In the genomic region with DNA sequence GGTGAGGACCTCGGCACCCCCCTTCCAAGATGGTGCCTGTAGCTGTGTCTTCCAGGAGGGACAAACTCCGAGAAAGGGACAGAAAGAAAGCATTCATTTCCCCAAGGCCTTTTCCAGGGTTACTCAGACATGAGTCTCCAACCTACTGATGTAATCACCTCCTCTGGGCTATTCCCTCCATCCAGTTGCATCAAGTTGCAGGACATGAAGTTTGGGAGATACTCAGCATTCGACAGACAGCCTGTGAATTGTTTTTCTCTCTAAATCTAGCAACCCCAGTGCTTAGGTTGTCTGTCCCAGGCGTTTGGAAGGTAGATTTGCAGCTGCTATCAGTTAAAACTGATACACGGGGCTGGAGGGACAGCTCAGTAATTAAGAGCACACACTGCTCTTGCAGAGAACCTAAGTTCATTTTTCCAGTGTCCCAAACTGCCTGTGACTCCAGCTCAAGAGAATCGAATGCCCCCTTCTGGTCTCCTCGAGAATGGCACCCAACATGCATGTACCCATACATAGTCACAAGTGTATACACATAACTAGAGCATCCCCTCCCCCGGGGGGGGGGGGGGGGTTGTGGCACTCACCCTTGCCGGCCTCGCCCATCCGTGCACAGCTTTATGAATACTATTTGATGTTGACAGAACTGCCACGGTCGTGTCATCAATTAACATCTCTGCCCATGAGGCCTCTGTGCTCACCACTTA, we compare ENCODE assay signal across 8 mouse cellular contexts.
DNase-seq lines count a peak whose midpoint lies in the region; ATAC-seq and TF ChIP-seq lines count a peak whose summit lies in the region.

No protein-coding gene starts in this region.

- no peak overlapping the region for H3K27ac ChIP-seq in bone marrow macrophage, adult 2 months (ENCODE audit: insufficient read depth, low read depth, low read length)
- no peak overlapping the region for H3K27ac ChIP-seq in kidney, postnatal 0 days

- H3K9me3 ChIP-seq in kidney, postnatal 0 days (replicated peaks; ENCODE audit: low read length) = no peaks in the 10 kb centered on the region

- H3K9ac ChIP-seq in kidney, postnatal 0 days (ENCODE audit: low read depth, low read length) = no peak overlapping the region

- H3K4me2 ChIP-seq in kidney, postnatal 0 days (ENCODE audit: low read length) = no peak overlapping the region

- DNase-seq in gastrocnemius, postnatal 10 days = peak; percentile 22
- DNase-seq in gastrocnemius, adult 18-20 months (ENCODE audit: low spot score) = no peak
- DNase-seq in 416B (ENCODE audit: low read depth) = peak; percentile 37
- no peak for DNase-seq in kidney, postnatal 0 days (ENCODE audit: low spot score)
- DNase-seq in spleen, postnatal 4 days (ENCODE audit: low spot score in 2 of 2) = peak; percentile 31 to 67
- DNase-seq in layer of hippocampus, adult 8-10 months (ENCODE audit: low spot score in 2 of 2) = no peak
- DNase-seq in gastrocnemius, adult 8-10 months (ENCODE audit: low spot score in 2 of 2) = no peak

- no peak; the same call in 1 of the 2 replicates for ATAC-seq in kidney, postnatal 0 days (replicated peaks; ENCODE audit: low FRiP score, low read depth)

- TF ChIP-seq CTCF in bone marrow macrophage, adult 2 months (IDR thresholded peaks at IDR 0.05; ENCODE audit: low read depth, low read length) = 0 out of 2 replicates have a peak, but pooled peaks have one; percentile 36
- TF ChIP-seq CTCF in kidney, postnatal 0 days (IDR thresholded peaks at IDR 0.05; ENCODE audit: low read depth) = peak; percentile 48

- no peaks in the 10 kb centered on the region for H3K4me1 ChIP-seq in bone marrow macrophage, adult 2 months (ENCODE audit: control insufficient read depth, insufficient read depth, low read length)
- H3K4me1 ChIP-seq in kidney, postnatal 0 days (replicated peaks; ENCODE audit: insufficient read depth, low read length) = peaks cover 12% of the 10 kb centered on the region

- H3K27me3 ChIP-seq in kidney, postnatal 0 days (ENCODE audit: insufficient read depth, low read length) = no peaks in the 10 kb centered on the region

- no peak for TF ChIP-seq POLR2A in bone marrow macrophage, adult 2 months (IDR thresholded peaks at IDR 0.05; ENCODE audit: borderline replicate concordance, low read depth, low read length)

- WGBS in kidney, postnatal 0 days = 81% methylated on average over 13 of the region's 13 CpGs

- no peaks in the 10 kb centered on the region for H3K36me3 ChIP-seq in kidney, postnatal 0 days (ENCODE audit: insufficient read depth, low read length)

- no peak overlapping the region for H3K4me3 ChIP-seq in bone marrow macrophage, adult 2 months (ENCODE audit: insufficient read depth, low read length)
- no peak overlapping the region for H3K4me3 ChIP-seq in kidney, postnatal 0 days (replicated peaks; ENCODE audit: low read depth, low read length)

Comparison
In these comparisons a context has a peak if more than half of its experiments do, and no peak if none do; other contexts are left out.
1. DNase-seq: peak in gastrocnemius, postnatal 10 days (single experiment), 416B (single experiment) and spleen, postnatal 4 days (2 of 2); none in gastrocnemius, adult 18-20 months (single experiment), kidney, postnatal 0 days (single experiment), layer of hippocampus, adult 8-10 months (0 of 2) and gastrocnemius, adult 8-10 months (0 of 2).